Mouse (Mus musculus) spleen, postnatal 14 days (tissue): ENCODE data around the gene Olfr1323.

ENCODE experiments used
- DNase-seq, 2 experiments: peaks; one replicate each; pipeline ENCODE4 v3.0.0; 2021 to 2022; ENCODE audit warnings: low spot score in 2 of 2

The Olfr1323 gene

GRCm38 (mm10) chrX:50019259-50019658, at the start of gene Olfr1323:
Gene Olfr1323 (minus strand): TSS chrX:50019359.
- no peak for DNase-seq

- no peak for DNase-seq
These were observed 6.9 kb downstream of the Olfr1323 start for GRCm38 (mm10) chrX:50012242-50012641.
